Mouse (Mus musculus) heart, adult 11 months (tissue): ENCODE results near the gene P3h2.

Experiments
- DNase-seq: peaks from one replicate; pipeline ENCODE4 v3.0.0; 2022

The P3h2 gene

GRCm38 (mm10) chr16:26105115-26105974 lies at the start of gene P3h2:
Gene P3h2 (minus strand): TSS chr16:26105784.
- DNase-seq = peak; percentile 96

DNA sequence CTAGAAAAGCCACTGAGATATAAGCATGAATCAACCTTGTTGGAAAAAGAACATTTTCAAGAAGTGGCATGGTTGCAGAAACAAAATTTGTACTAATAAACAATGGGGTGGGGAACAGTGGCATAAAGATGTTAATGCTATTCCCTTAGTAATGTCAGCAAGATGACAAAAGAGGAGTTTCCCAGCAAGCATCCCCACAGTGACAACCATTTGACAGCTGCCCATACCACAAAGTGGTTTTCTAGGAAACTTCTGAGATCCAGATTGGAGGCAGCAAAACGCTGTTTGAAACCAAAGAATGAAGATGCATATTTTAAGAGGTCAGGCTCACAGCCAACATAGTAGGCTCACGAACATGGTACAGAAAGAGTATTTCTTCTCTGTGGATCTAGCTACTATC lies 46.7 kb upstream of the P3h2 start:
- DNase-seq = no peak

GRCm38 (mm10) chr16:26150943-26151342 lies 45.4 kb upstream of the P3h2 start:
- no peak for DNase-seq

DNA sequence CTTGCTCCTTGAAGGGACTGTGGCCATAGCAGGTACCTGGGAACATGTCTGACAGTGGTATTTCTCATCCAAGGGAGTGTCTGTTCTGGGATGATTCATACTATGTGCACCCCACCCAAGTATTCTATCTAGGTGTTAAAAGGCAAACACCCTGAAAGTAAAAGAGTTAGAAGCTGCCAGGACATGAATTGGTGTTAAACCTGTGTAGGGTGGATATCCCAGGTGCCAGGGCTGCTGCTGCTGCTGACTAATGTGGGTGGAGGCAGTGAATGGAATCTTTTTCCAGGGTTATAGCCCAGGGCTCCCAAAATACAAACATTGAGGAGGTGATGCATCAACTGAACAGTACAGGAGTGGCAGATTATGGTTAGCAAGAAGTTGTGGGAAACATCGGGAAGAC lies 41.3 kb upstream of the P3h2 start:
- DNase-seq = no peak

GRCm38 (mm10) chr16:26131126-26131525 lies 25.5 kb upstream of the P3h2 start:
- DNase-seq = no peak

DNA sequence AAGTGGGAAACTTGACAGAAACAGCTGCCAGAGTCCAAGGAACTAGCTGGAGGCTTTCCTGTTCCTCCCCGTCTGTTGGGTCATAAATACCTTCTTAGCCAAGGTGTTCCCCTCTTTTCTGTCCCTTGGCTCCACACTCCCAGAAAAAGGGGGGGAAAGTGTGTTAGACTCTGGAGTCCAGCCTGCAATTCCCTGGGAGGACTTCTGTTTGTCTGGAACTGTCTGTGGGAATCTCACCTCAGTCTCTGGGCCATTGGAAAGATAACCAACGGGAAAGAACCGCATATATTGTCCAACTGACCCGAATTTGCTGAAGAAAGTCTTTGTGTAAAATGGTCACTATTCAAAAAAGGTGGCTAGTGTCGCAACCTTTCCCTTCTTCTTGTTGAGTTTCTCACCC lies 1.0 kb upstream of the P3h2 start:
- DNase-seq = no peak

- peak; percentile 82 for DNase-seq
These were observed 545 bp upstream of the P3h2 start for GRCm38 (mm10) chr16:26106041-26106617.

- no peak for DNase-seq
These were observed 1.3 kb downstream of the P3h2 start for GRCm38 (mm10) chr16:26104274-26104673.

DNA sequence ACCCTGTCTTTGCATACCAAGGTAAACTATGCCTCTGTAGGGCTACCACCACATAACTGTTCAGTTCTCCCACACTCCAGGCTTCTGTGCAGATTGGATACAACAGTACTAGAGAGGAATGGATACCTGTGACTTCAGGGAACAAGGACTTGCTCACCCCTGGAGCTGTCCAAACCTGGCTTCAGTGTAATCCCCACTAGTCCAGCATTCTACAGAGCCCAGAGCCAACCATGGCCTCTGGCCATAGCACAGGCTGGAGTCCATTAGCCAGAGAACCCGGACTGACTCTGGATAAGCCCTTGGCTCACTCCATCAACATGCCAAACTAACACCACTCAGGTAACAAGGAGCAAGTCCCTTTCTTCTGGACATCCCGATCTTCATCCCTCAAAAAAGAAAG lies 2.7 kb downstream of the P3h2 start:
- no peak for DNase-seq

DNA sequence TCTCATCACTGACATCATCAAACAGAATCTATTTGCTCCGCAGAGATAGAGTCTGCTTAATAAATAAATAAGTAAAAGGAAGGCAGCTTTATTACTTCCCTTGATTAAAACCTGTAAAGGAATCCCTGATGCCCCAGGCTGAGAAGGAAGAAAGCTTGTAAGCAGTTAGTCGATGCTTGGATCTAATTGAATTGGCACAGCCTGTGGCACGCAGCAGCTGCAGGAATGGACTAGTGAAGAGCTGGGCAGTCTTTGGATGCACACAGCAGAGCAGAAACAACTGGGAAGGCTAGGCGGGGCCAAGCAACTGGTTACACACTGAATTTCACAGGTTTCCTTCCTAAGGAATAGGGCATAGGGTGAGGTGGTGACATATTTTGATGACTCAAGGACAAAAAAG lies 5.4 kb downstream of the P3h2 start:
- no peak for DNase-seq

DNA sequence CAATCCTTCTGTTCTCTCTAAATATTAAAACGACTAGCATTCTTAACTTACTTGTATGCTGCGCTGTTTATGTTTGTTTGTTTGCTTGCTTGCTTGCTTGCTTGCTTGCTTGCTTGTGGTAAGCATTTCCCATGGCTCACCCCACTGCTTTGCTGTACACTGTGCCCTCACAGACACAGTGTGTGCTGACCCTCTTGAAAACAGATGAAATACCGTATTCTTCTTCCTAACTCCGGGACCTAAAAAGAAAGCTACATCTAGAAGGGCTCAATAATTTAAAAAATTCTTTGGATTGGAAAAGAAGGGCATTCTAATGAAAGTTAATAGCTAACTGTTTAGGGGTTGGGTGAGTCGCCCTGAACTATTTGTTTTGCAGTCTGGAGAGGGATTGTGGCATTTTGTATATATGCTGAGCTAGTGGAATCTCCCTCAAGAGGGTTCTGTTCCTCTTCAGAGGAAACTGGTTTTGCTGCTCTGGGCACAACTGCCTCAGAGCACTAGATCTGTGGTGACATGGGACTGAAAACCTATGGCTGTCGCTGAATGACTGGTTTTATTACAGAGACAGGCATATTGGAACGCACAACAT lies 9.8 kb downstream of the P3h2 start:
- peak; percentile 91 for DNase-seq

- DNase-seq = no peak
These were observed 11.7 kb downstream of the P3h2 start for GRCm38 (mm10) chr16:26093888-26094287.

GRCm38 (mm10) chr16:26088976-26089375 lies 16.6 kb downstream of the P3h2 start:
- DNase-seq = no peak

DNA sequence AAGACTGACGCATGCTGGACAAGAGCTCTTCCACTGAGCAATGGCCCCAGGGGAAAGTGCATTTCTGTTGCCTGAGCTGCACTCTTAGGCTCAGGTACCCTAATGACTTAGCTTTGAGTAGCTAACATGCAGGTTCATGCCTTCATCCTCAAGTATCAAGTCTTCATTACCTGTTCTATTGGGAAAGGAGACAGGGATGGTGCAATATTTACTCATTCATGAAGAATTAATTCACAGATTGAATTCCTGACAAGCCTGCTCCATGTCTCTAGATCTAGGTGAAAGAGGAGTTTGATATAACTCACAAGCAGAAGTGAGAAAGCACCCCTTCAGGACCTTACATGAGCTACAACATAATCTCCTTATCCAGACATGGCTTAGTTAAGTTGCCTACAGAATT lies 17.3 kb downstream of the P3h2 start:
- DNase-seq = no peak

- DNase-seq = no peak
These were observed 18.6 kb downstream of the P3h2 start for GRCm38 (mm10) chr16:26086955-26087354.

DNA sequence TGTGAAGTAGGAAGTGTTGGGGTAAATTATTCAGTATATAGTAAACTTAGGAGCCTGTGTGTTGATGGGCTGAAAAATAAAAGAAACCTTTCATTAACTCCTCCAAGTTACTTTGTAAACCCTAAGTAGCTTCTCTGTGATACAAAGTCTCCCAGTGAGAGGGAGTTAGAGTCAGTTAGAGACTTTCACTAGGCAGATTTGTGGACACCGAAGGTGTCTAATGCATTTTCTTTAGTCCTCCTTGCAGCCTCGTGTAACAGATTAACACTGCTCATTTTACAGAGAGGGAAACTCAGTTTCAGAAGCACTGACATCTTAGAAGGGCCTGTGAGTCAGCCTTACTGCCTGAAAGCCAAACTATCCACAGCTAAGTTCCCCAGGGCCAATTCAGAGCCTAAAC lies 20.4 kb downstream of the P3h2 start:
- no peak for DNase-seq

DNA sequence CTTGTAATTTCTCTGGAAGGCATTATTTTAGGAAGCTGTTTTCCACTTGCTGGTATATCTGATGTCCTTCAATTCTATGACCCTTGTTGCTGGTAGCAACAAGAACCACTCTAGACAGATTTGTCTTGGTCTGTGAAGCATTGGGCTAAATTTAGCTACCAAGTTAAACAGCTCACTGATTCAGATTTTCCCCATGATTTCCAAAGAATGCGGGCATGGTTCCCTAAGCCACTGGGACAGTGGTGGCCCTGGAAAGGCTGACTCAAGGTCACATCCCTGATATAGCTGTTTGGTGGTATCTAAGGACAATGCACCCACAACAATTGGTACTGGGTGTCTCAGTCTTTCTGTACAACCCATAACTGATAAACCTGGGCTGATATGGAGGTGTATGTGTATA lies 22.8 kb downstream of the P3h2 start:
- peak; percentile 90 for DNase-seq

GRCm38 (mm10) chr16:26082391-26082790 lies 23.2 kb downstream of the P3h2 start:
- no peak for DNase-seq

GRCm38 (mm10) chr16:26078923-26079351 lies 26.6 kb downstream of the P3h2 start:
- DNase-seq = no peak

- no peak for DNase-seq
These were observed 27.5 kb downstream of the P3h2 start for GRCm38 (mm10) chr16:26078100-26078422.

GRCm38 (mm10) chr16:26077246-26078099 lies 28.1 kb downstream of the P3h2 start:
- no peak for DNase-seq

- no peak for DNase-seq
These were observed 30.5 kb downstream of the P3h2 start for GRCm38 (mm10) chr16:26075063-26075462.

DNA sequence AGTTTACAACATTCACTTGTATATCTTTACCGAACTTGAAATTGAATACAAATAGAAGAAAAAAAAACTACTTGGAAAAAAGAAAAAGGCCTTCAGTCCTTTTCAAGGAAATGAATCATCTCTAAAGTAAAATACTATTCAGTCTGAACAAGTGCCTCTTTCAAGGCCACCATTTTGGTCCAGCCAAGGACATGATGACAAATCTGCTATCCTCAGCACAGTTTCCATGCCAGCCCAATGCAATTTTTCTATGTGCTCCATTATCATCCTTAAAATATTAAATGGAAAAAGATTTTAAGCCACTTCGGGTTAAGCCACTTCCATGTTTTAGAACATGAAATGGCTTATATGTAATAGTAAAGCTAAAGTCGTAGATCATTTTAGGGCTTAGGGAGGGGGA lies 35.2 kb downstream of the P3h2 start:
- DNase-seq = no peak
